Mouse (Mus musculus) gastrocnemius, adult 2 months (tissue): ENCODE measurements around the gene Xpo6. TPM values are rescaled to one million over a fixed set of nuclear protein-coding genes. Genes with fewer than 3 reads are reported as not detected.

Experiments used
- DNase-seq: peaks from one replicate; pipeline ENCODE4 v3.0.0; 2022
- H3K27ac ChIP-seq: fragments of 200-600 bp; 2 replicates; pipeline ENCODE4 v1.8.1; 2022; ENCODE audit warnings: mild to moderate bottlenecking
- H3K4me3 ChIP-seq: fragments of 200-600 bp; 2 replicates; pipeline ENCODE4 v1.8.1; 2022; ENCODE audit warnings: mild to moderate bottlenecking, moderate library complexity
- CTCF ChIP-seq: fragments of 200-600 bp; IDR thresholded peaks from 2 replicates; pipeline ENCODE4 v1.8.1; 2022; ENCODE audit warnings: antibody characterized with exemption, mild to moderate bottlenecking, moderate library complexity
- intact Hi-C: fragments of 180-260 bp; cut with DNase I; formaldehyde crosslinking; loops from one replicate; pipeline ENCODE4 v1.15.1; 2025
- total RNA-seq, 2 experiments: library from RNA; stranded (reverse); gene quantifications; 2 replicates each; pipeline ENCODE4 v1.2.3; 2021

The Xpo6 gene
- total RNA-seq, 2 experiments from 2014 or later = 18.6 to 19.3 TPM

DNA sequence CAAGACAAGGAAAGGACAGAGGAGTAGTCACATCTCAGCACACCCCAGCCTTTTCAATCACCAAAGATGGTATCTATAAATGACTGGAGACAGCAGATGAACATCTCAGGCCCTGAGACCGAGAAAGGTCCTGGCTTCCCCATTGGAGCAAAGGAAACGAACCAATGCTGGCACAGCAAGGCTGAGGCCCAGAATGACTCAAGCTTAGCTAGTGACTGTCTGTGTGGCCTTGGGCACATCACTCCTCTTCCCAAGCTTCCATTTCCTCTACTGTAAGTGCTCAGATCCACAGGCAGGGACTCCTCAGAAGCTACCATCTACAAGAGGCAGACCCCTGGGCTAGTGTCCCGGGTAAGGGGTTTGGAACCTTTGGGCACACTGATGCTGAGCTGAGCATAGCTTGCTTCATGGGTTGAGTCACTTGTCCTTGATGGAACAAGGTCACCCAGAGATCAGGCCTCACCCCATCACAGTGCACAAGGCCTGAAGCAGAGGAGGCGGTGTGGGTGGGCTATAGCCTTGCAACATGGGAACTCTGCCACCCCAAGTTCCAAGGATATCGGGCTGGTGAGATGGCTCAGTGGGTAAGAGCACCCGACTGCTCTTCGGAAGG is 101.0 kb downstream of the Xpo6 start:
- H3K27ac ChIP-seq = no peak overlapping the region
- TF ChIP-seq CTCF = no peak
- intact Hi-C loops = no loop called here
- no peak for DNase-seq
- H3K4me3 ChIP-seq = no peak overlapping the region

DNA sequence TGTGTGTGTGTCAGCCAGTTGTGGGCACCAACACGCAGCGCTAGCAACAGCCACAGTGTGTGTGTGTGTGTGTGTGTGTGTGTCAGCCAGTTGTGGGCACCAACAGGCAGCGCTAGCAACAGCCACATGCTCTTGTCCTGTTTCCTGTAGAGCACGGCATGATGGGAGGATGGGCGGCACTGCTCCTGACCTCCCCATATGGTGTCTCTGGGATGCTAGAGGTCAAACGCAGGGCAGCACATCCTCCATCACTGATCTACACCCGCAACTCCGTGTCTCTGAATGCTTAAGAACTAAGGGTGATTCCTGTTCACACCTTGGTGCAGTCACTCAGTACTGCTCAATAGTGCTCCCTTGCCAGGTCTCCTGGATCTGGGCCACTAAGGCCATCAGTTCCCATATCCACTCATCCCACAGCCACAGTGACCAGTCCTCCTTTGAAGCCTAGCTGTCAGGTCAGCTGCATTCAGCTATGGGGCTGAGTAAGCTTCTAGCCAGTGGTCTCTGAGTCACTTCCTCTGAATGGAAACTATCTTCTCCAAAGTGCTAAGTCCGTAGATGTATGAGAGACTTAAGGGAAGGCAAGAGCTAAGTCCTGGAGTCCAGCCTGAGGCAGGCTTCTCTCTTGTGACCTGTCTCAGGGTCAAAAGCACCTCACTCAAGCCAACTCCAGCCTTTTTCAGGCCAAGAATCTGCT is 102.9 kb downstream of the Xpo6 start:
- intact Hi-C loops = no loop called here
- Histone ChIP-seq H3K27ac (no peak overlapping the region), H3K4me3 (no peak overlapping the region)
- DNase-seq = no peak
- no peak for TF ChIP-seq CTCF

DNA sequence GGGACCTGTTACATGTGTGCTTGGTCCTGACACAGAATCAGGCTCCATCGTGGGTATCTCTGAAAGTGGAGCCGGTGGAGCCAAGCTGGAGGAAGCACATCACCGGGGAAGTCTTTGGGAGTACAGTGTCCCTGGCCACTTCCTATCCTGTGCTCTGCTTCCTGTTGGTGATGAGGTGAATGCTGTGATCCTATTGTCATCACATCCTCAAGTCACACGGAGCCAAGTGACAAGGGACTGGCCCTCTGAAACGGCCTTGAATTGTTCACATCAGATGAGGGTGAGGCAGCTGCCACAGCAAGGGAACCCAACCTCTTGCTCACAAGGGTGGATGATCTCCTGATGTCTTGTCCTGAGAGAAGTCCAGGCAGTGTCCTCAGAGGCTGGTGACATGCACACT is 103.7 kb downstream of the Xpo6 start:
- H3K27ac ChIP-seq = no peak overlapping the region
- intact Hi-C loops = no loop called here

DNA sequence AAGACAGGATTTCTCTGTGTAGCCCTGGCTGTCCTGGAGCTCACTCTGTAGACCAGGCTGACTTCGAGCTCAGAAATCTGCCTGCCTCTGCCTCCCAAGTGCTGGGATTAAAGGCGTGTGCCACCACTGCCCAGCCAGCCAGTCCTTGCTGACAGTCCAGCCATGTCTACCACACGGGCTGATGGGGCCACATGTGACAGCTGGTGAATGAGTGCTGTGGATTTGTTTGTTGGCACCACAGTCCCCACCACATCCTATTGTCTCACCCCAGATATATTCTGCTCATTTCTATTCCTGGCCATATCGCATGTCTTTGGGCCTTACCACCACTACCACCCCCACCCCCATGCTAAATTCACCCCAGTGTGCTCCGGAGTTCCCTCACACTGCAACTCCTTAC is 105.6 kb downstream of the Xpo6 start:
- TF ChIP-seq CTCF = no peak
- no peak overlapping the region for H3K27ac ChIP-seq
- intact Hi-C loops = no loop called here
- DNase-seq = no peak
- H3K4me3 ChIP-seq = no peak overlapping the region

More for the DNA sequence above, 103.7 kb downstream of the Xpo6 start:
- TF ChIP-seq CTCF = no peak
- DNase-seq = no peak
- no peak overlapping the region for H3K4me3 ChIP-seq

DNA sequence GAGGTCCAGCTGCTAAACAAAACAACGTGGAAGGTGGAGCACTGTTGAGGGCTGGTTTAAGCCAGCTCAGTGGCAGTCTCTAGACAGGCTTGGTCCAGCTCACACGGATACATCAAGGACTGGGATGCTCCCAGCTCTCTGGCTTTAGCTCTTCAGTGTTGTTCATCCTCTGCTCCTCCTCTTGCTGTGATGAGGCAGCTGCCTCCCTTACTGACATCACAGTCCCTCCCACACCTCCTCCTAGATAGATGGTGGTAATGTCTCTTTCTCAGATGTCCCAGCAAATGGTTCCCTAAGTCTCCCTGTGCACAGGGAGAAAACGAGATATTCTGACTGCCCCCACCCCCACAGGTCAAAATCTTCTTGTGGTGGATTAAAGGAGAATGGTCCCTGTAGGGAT is 107.1 kb downstream of the Xpo6 start:
- no peak for DNase-seq
- no peak for TF ChIP-seq CTCF
- intact Hi-C loops = no loop called here
- Histone ChIP-seq H3K4me3 (no peak overlapping the region), H3K27ac (no peak overlapping the region)

DNA sequence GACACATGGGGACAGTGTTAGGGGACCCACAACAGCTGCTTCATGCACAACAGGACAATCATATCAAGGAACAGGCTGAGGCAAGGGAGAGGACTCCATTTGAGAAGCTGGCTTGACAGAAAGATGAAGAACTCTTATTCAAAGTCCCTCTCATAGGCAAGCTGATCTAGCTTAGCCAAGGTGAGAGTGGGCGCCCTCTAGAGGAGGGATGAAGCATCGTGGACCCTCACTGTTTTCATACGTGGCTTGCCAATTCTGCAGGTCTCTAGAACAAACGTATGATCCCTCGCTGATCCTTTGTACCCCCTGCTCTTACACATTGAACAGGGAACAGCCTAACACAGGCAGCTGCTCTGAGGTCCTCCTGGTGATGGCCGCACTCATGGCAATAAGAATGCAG is 110.5 kb downstream of the Xpo6 start:
- intact Hi-C loops = loop anchor here (1.0 to 5.0 kb wide), 3 partner anchors 267 to 342 kb away; no protein-coding TSS in a partner anchor
- peak; percentile 55 for DNase-seq
- Histone ChIP-seq H3K4me3 (no peak overlapping the region), H3K27ac (no peak overlapping the region)
- peak; percentile 83 for TF ChIP-seq CTCF

DNA sequence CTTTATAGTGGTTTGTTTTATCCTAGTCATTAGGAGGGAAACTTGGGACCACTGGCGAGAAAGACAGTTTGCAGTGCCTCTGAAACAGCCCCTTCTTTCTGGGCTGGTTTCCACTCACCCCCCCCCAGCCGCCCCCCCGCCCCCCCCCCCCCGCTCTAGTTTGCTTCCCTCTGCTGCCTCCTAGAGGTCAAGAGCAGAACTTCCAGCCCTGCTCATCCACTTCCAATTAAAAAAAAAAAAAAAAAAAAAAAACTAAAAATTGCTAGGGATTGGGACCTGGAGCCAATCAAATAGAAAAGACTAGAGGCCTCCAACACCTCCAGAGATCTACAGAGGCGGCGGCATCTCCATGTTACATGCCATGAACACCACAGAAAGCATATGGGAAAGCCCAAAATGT is 112.1 kb downstream of the Xpo6 start:
- H3K27ac ChIP-seq = no peak overlapping the region
- intact Hi-C loops = loop anchor here (1.0 to 5.0 kb wide), 3 partner anchors 266 to 414 kb away; no protein-coding TSS in a partner anchor
- H3K4me3 ChIP-seq = no peak overlapping the region
- no peak for DNase-seq
- peak; percentile 51 for TF ChIP-seq CTCF

DNA sequence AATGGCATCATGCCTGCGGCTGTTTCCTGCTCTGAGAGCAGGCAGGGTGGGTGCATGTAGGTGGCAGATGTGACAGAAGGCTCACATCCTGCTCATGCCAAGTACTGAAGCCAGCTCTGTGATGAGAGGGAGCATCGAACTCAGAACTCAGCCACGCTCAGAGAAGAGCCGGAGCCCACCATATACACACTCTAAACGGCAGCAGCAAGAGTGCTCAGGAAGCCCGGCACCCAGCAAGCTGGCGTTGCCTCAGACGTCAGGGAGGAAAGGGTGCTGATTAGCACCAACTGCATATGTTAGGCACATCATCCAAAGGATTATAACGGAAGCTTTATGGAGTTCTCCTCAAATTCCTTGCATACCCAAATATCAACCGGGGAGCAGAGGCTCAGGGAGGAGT is 112.7 kb downstream of the Xpo6 start:
- intact Hi-C loops = loop anchor here (1.0 to 5.0 kb wide), 3 partner anchors 265 to 413 kb away; no protein-coding TSS in a partner anchor
- TF ChIP-seq CTCF = no peak
- no peak overlapping the region for H3K4me3 ChIP-seq
- no peak for DNase-seq
- no peak overlapping the region for H3K27ac ChIP-seq

DNA sequence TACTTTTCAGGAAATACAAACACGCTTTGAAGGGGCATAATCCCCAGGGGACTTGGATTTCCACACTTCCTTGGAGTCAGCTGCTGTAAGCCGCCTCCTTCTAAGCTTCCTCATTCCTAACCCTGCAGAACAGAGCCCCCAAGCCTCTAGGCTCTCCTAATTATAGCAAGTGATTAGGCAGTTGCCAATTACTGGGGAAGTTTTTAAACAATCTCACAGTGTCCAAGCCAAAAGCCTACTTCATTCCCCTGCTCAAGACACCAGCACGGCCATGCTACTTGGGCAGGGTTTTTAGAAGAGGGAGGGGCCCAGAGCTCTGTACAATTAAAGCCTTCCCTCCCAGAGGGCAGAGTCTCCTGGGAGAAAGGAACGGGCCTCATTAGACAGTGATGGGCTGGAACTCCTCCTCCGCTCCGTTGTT is 114.0 kb downstream of the Xpo6 start:
- intact Hi-C loops = loop anchor here (5.0 kb wide), 1 partner anchor 264 kb away; no protein-coding TSS in a partner anchor
- no peak for TF ChIP-seq CTCF
- DNase-seq = no peak
- no peak overlapping the region for H3K27ac ChIP-seq
- no peak overlapping the region for H3K4me3 ChIP-seq

DNA sequence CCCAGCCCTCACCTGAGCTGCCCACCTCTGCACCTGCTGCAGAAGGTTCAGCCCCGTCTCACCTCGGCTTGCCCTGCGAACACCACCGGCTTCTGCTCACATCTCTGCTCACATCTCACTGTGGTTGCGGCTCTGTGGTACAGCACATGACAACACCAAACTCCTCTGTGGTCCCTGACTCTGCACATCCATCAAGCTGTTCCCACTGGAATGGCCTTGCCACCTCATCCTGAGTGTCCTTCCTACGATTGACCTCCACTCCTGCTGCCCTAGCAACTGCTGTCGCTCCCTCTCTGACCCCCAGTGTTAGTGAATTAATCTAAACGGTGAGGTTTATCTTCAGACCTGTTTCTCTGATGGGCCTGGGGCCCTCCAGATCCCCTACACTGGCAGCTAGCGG is 115.1 kb downstream of the Xpo6 start:
- no peak overlapping the region for H3K4me3 ChIP-seq
- no peak for TF ChIP-seq CTCF
- no peak for DNase-seq
- H3K27ac ChIP-seq = no peak overlapping the region
- intact Hi-C loops = loop anchor here (5.0 kb wide), 1 partner anchor 263 kb away; no protein-coding TSS in a partner anchor

DNA sequence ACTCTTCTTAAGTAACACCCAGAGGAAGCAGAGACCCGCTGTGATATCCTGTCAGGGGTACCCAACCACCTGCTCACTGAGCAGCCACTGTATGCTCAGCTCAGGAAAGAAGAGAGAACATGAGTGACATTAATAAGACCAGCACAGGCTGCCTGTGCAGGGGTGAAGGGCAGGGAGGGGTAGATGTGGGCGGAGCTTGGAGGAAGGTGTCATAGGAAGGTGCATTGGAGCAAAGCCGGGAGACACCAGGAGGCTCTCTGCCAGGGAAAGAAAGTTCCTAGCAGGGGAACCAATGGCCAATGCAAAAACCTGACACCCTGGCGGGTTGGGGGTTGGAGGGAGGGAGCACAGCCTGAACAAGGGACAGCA is 116.3 kb downstream of the Xpo6 start:
- intact Hi-C loops = loop anchor here (5.0 kb wide), 1 partner anchor 127 kb away; no protein-coding TSS in a partner anchor

DNA sequence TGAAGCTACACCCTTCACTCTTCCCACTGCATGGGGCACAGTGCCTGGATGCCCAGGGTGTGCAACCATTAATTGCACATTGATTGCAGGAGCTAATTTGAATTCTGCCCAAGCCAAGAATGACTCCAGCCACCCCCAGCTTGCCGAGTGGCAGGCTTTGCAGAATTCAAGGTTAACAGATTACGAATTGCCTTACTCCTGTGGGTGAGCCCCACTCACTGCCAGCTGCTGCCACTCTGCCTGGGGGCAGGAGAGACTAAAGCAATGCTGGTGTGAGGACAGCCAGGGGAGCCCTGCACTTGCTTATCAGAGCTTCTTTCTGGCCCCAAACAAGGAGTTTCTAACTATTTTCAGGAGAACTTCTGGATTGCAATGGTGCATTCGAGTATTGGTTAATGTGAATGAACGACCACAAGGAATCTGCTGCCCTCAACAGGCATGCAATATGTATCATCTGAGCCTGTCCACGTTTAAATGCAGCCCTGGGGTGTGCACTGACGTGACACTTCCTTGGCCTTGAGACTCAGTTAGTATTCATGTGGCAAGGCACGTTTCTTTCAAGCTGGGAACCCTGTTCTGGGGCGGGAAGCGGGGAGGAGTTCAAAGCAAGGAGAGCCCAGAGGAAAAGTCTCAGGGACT is 116.8 kb downstream of the Xpo6 start:
- H3K27ac ChIP-seq = no peak overlapping the region
- intact Hi-C loops = loop anchor here (5.0 kb wide), 1 partner anchor 126 kb away; no protein-coding TSS in a partner anchor
- peak; percentile 18; the same call in 1 of the 2 replicates for TF ChIP-seq CTCF
- no peak for DNase-seq
- H3K4me3 ChIP-seq = no peak overlapping the region

More for the DNA sequence above, 116.3 kb downstream of the Xpo6 start:
- TF ChIP-seq CTCF = no peak
- no peak for DNase-seq
- Histone ChIP-seq H3K4me3 (no peak overlapping the region), H3K27ac (no peak overlapping the region)

DNA sequence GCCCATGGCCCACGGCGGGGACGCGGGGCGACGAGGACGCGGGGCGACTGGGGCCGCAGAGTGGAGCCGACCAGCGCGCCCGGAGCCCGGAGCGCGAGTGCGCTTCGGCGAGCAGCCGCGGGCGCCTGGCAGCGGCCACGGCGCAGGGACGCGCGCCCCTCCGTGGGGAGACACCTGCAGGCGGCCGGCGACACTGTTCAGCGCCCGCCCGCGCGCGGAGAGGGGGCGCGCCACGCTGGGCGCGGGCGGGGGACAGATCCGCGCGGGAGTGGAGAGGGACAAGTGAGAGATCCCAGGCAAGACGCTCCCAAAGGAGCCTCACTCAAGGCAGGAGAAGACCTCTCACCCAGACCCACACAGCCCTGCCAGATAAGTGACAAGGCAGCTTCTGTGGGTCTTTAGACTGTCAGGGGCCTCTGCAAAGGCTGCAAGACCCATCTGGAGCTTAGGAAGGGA is 118.0 kb downstream of the Xpo6 start, which contains the start of gene Gsg1l:
Gene Gsg1l, minus strand, starts transcription at position 126 of the 456 bp plus-strand sequence.
- no peak within 1 kb of the TSS for H3K27ac ChIP-seq
- H3K4me3 ChIP-seq = peak within 1 kb of the TSS; percentile 58
- peak; percentile 26 for DNase-seq

More for the DNA sequence above, 118.0 kb downstream of the Xpo6 start, which contains the start of gene Gsg1l:
- intact Hi-C loops = loop anchor here (5.0 kb wide), 1 partner anchor 125 kb away; no protein-coding TSS in a partner anchor
- TF ChIP-seq CTCF = peak; percentile 29; the same call in 1 of the 2 replicates
